Mouse (Mus musculus) hindbrain, embryonic 13.5 days (tissue): ENCODE results near the gene Actn1. TPM values are rescaled to one million over a fixed set of nuclear protein-coding genes. Genes with fewer than 3 reads are reported as not detected.

ENCODE experiments used
- ATAC-seq: fragments of 200-750 bp; cut with Nextera tagmentation; 2 replicates; pipeline ENCODE4 v1.8.0; 2017; ENCODE audit warnings: moderate TSS enrichment; ENCODE audit not compliant: low FRiP score
- H3K27ac ChIP-seq: fragments of 300-500 bp; sonication (generic); 2 replicates; pipeline ENCODE4 v1.5.1; 2015; ENCODE audit warnings: inconsistent platforms, mild to moderate bottlenecking, moderate library complexity
- H3K27me3 ChIP-seq: fragments of 300-500 bp; sonication (generic); 2 replicates; pipeline ENCODE4 v1.6.1; 2015; ENCODE audit warnings: mild to moderate bottlenecking, inconsistent platforms
- H3K36me3 ChIP-seq: fragments of 300-500 bp; sonication (generic); 2 replicates; pipeline ENCODE4 v1.6.1; 2015; ENCODE audit warnings: mild to moderate bottlenecking, inconsistent platforms
- H3K4me1 ChIP-seq: fragments of 300-500 bp; sonication (generic); replicated peaks from 2 replicates; pipeline ENCODE4 v1.6.1; 2015; ENCODE audit warnings: inconsistent platforms
- H3K4me2 ChIP-seq: fragments of 300-500 bp; sonication (generic); 2 replicates; pipeline ENCODE4 v1.6.1; 2015; ENCODE audit warnings: inconsistent platforms, mild to moderate bottlenecking, moderate library complexity
- H3K4me3 ChIP-seq: fragments of 300-500 bp; sonication (generic); 2 replicates; pipeline ENCODE4 v1.5.1; 2015; ENCODE audit warnings: mild to moderate bottlenecking, inconsistent platforms
- H3K9ac ChIP-seq: fragments of 300-500 bp; sonication (generic); 2 replicates; pipeline ENCODE4 v1.6.1; 2015; ENCODE audit warnings: mild to moderate bottlenecking, inconsistent platforms
- H3K9me3 ChIP-seq: fragments of 300-500 bp; sonication (generic); 2 replicates; pipeline ENCODE4 v1.6.1; 2016; ENCODE audit warnings: inconsistent platforms
- WGBS: fragments of 180-500 bp; shearing (Covaris S2); methylation state at CpG from one replicate; pipeline ENCODE4 v1.1.7; 2015; 5-methylcytosine and 5-hydroxymethylcytosine counted together
- polyA plus RNA-seq: library from polyadenylated mRNA; unstranded; fragments of >200 nt; fragmentation: Nextera tagmentation; extraction: Ambion mirVana; gene quantifications from 2 replicates; pipeline ENCODE4 v1.2.1, GENCODE M21; 2015

Actn1 gene
- polyA plus RNA-seq, 1 experiment from 2014 or later, result 7.0 TPM

GRCm38 (mm10) chr12:80220260-80221038, 39.7 kb downstream of the Actn1 start:
- no peak overlapping the region for H3K27ac ChIP-seq
- no peak overlapping the region for H3K4me2 ChIP-seq
- H3K36me3 ChIP-seq, result no peaks in the 10 kb centered on the region
- H3K9me3 ChIP-seq, result no peaks in the 10 kb centered on the region
- H3K4me1 ChIP-seq, result peaks cover 39% of the 10 kb centered on the region
- ATAC-seq, result no peak
- 91% methylated on average over 14 of the region's 14 CpGs for WGBS
- no peaks in the 10 kb centered on the region for H3K27me3 ChIP-seq
- no peak overlapping the region for H3K9ac ChIP-seq
- H3K4me3 ChIP-seq, result no peak overlapping the region

GRCm38 (mm10) chr12:80218784-80219183, 41.4 kb downstream of the Actn1 start:
- Histone ChIP-seq H3K9ac (no peak overlapping the region), H3K9me3 (no peaks in the 10 kb centered on the region), H3K4me1 (peaks cover 27% of the 10 kb centered on the region), H3K4me2 (no peak overlapping the region), H3K27ac (no peak overlapping the region), H3K36me3 (no peaks in the 10 kb centered on the region), H3K27me3 (no peaks in the 10 kb centered on the region), H3K4me3 (no peak overlapping the region)
- no peak for ATAC-seq
- 64% methylated on average over 3 of the region's 3 CpGs for WGBS

GRCm38 (mm10) chr12:80218045-80218611, 42.0 kb downstream of the Actn1 start:
- no peak overlapping the region for H3K4me2 ChIP-seq
- H3K27me3 ChIP-seq, result no peaks in the 10 kb centered on the region
- WGBS, result 82% methylated on average over 4 of the region's 4 CpGs
- peaks cover 20% of the 10 kb centered on the region for H3K4me1 ChIP-seq
- H3K27ac ChIP-seq, result no peak overlapping the region
- no peak overlapping the region for H3K4me3 ChIP-seq
- H3K9ac ChIP-seq, result no peak overlapping the region
- H3K9me3 ChIP-seq, result no peaks in the 10 kb centered on the region
- H3K36me3 ChIP-seq, result no peaks in the 10 kb centered on the region
- ATAC-seq, result no peak

- Histone ChIP-seq H3K9ac (no peak overlapping the region), H3K4me2 (no peak overlapping the region), H3K9me3 (no peaks in the 10 kb centered on the region), H3K27me3 (no peaks in the 10 kb centered on the region), H3K36me3 (no peaks in the 10 kb centered on the region), H3K4me1 (peaks cover 11% of the 10 kb centered on the region), H3K27ac (peak overlapping the region; percentile 58; the same call in 1 of the 2 replicates), H3K4me3 (no peak overlapping the region)
- WGBS, result 54% methylated on average over 3 of the region's 3 CpGs
- no peak for ATAC-seq
Measured at GRCm38 (mm10) chr12:80217049-80217448, 43.1 kb downstream of the Actn1 start.

GRCm38 (mm10) chr12:80216258-80216881, 43.8 kb downstream of the Actn1 start:
- H3K36me3 ChIP-seq, result no peaks in the 10 kb centered on the region
- no peaks in the 10 kb centered on the region for H3K9me3 ChIP-seq
- no peak overlapping the region for H3K4me3 ChIP-seq
- 54% methylated on average over 6 of the region's 6 CpGs for WGBS
- H3K9ac ChIP-seq, result no peak overlapping the region
- peak overlapping the region; percentile 58; the same call in 1 of the 2 replicates for H3K27ac ChIP-seq
- no peak for ATAC-seq
- H3K4me2 ChIP-seq, result no peak overlapping the region
- H3K4me1 ChIP-seq, result peaks cover 15% of the 10 kb centered on the region
- H3K27me3 ChIP-seq, result no peaks in the 10 kb centered on the region

- no peak for ATAC-seq
- H3K4me3 ChIP-seq, result no peak overlapping the region
- H3K9me3 ChIP-seq, result no peaks in the 10 kb centered on the region
- H3K9ac ChIP-seq, result no peak overlapping the region
- no peaks in the 10 kb centered on the region for H3K36me3 ChIP-seq
- H3K27me3 ChIP-seq, result no peaks in the 10 kb centered on the region
- H3K4me2 ChIP-seq, result no peak overlapping the region
- WGBS, result 89% methylated on average over 8 of the region's 8 CpGs
- peaks cover 16% of the 10 kb centered on the region for H3K4me1 ChIP-seq
- no peak overlapping the region for H3K27ac ChIP-seq
Measured at GRCm38 (mm10) chr12:80213810-80214209, 46.4 kb downstream of the Actn1 start.

- Histone ChIP-seq H3K27ac (no peak overlapping the region), H3K4me1 (peaks cover 21% of the 10 kb centered on the region), H3K4me3 (no peak overlapping the region), H3K9ac (no peak overlapping the region), H3K36me3 (no peaks in the 10 kb centered on the region), H3K4me2 (no peak overlapping the region), H3K9me3 (no peaks in the 10 kb centered on the region), H3K27me3 (no peaks in the 10 kb centered on the region)
- WGBS, result 82% methylated on average over 4 of the region's 4 CpGs
- no peak for ATAC-seq
Measured at GRCm38 (mm10) chr12:80213263-80213662, 46.9 kb downstream of the Actn1 start.

GRCm38 (mm10) chr12:80210791-80211612, 49.2 kb downstream of the Actn1 start:
- no peaks in the 10 kb centered on the region for H3K27me3 ChIP-seq
- ATAC-seq, result no peak
- H3K4me3 ChIP-seq, result no peak overlapping the region
- H3K36me3 ChIP-seq, result no peaks in the 10 kb centered on the region
- H3K27ac ChIP-seq, result no peak overlapping the region
- H3K4me1 ChIP-seq, result peaks cover 14% of the 10 kb centered on the region; the same call in 1 of the 2 replicates
- 75% methylated on average over 4 of the region's 4 CpGs for WGBS
- H3K9ac ChIP-seq, result no peak overlapping the region
- H3K4me2 ChIP-seq, result no peak overlapping the region
- no peaks in the 10 kb centered on the region for H3K9me3 ChIP-seq

- H3K36me3 ChIP-seq, result peaks cover 4% of the 10 kb centered on the region
- no peaks in the 10 kb centered on the region for H3K27me3 ChIP-seq
- ATAC-seq, result no peak
- no peaks in the 10 kb centered on the region for H3K9me3 ChIP-seq
- no peak overlapping the region for H3K4me3 ChIP-seq
- peaks cover 14% of the 10 kb centered on the region; the same call in 1 of the 2 replicates for H3K4me1 ChIP-seq
- H3K4me2 ChIP-seq, result no peak overlapping the region
- 90% methylated on average over 4 of the region's 4 CpGs for WGBS
- no peak overlapping the region for H3K9ac ChIP-seq
- H3K27ac ChIP-seq, result no peak overlapping the region
Measured at GRCm38 (mm10) chr12:80209914-80210313, 50.3 kb downstream of the Actn1 start.

- Histone ChIP-seq H3K27ac (no peak overlapping the region), H3K27me3 (no peaks in the 10 kb centered on the region), H3K4me3 (no peak overlapping the region), H3K9ac (no peak overlapping the region), H3K9me3 (no peaks in the 10 kb centered on the region), H3K36me3 (peaks cover 11% of the 10 kb centered on the region), H3K4me2 (no peak overlapping the region), H3K4me1 (peaks cover 27% of the 10 kb centered on the region)
- 52% methylated on average over 19 of the region's 19 CpGs for WGBS
- ATAC-seq, result no peak
Measured at GRCm38 (mm10) chr12:80208126-80208820, 51.9 kb downstream of the Actn1 start.

GRCm38 (mm10) chr12:80203284-80203683, 56.9 kb downstream of the Actn1 start:
- H3K4me1 ChIP-seq, result peaks cover 21% of the 10 kb centered on the region
- H3K9ac ChIP-seq, result no peak overlapping the region
- peaks cover 11% of the 10 kb centered on the region for H3K36me3 ChIP-seq
- ATAC-seq, result no peak
- 78% methylated on average over 4 of the region's 4 CpGs for WGBS
- H3K27ac ChIP-seq, result peak overlapping the region; percentile 5; the same call in 1 of the 2 replicates
- H3K9me3 ChIP-seq, result no peaks in the 10 kb centered on the region
- no peak overlapping the region for H3K4me3 ChIP-seq
- no peaks in the 10 kb centered on the region for H3K27me3 ChIP-seq
- no peak overlapping the region for H3K4me2 ChIP-seq
